Mouse (Mus musculus) large intestine, adult 2 months (tissue): ENCODE results near the gene Scaper. TPM values are rescaled to one million over a fixed set of nuclear protein-coding genes. Genes with fewer than 3 reads are reported as not detected.

Experiments used
- DNase-seq: peaks from one replicate; pipeline ENCODE4 v3.0.0-alpha.2; 2012; ENCODE audit warnings: low read depth, low spot score
- WGBS: fragments of 180-500 bp; shearing (Covaris S2); methylation state at CpG from one replicate; pipeline ENCODE4 v1.1.7; 2018; 5-methylcytosine and 5-hydroxymethylcytosine counted together
- polyA plus RNA-seq: library from polyadenylated mRNA; depleted of rRNA; stranded (reverse); fragments of >200 nt; gene quantifications from 2 replicates; pipeline ENCODE4 v1.2.3, GENCODE M21; 2012

Scaper gene
- polyA plus RNA-seq, 1 experiment, result 2.7 TPM

DNA sequence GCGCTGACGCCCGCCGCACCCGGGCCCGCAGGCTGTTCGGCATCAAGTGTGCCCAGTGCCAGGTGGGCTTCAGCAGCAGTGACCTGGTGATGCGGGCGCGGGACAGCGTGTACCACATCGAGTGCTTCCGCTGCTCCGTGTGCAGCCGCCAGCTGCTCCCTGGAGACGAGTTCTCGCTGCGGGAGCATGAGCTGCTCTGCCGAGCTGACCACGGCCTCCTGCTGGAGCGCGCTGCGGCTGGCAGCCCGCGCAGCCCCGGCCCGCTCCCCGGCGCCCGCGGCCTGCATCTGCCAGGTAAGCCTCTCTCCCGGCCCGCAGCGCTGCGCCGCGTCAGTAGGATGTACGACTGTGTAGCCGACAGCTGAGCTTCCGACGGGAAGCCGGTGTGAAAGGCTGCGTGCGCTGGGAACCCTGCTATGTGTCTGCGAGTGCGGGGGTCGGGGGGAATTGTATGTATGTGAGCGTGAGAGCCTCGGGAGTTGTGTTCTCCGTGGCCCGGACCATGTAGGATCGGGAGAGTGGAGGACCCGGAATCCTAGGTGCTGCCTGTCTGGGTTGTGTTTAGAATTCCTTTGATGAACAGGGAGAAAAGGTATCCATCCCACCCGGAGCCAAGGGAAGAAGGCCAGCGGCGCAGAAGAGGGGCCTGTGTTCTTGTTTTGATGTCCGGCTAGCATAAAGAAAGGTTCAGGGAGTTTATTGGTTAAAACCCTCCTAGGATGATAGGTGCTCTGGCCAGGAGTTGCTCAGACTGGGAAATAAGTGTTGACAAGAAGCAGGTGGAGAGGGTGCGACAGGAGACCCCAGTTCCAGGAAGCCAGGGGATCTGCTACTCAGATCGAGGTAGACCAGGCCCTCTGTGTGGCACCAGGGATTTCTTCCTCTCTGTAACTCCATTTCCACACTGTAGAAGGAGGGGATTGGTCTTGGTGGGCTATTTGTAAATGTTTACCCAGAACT is 395.3 kb downstream of the Scaper start:
- no peak for DNase-seq
- 8% methylated on average over 59 of the region's 59 CpGs for WGBS

DNA sequence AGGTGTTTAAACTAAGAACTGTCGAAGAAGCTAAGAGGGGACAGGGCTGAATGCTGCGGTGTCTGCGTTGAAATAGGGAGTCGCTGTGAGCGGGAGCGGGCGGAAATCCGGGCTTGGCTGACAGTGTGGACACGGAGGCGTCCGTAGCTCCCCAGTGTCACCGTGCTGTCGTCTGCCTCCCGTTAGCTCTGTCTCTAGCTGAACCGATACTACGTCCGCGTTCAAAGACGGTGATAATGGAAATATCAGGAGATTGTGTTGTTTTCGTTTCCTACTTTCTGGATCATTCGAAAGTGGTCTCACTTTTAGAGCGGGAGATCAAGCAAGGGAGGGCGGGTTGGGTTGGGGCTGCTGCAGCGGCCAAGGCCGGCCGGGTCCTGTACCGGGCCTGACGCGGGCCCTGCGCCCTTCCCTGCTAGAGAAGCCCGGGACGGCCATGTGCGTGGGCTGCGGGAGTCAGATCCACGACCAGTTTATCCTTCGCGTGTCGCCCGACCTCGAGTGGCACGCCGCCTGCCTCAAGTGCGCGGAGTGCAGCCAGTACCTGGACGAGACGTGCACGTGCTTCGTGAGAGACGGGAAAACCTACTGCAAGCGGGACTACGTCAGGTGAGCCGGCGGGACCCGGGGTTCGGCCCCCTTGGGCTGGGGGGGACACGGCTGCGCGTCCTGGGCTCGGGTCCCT is 396.1 kb downstream of the Scaper start:
- WGBS, result 3% methylated on average over 59 of the region's 59 CpGs
- DNase-seq, result no peak

DNA sequence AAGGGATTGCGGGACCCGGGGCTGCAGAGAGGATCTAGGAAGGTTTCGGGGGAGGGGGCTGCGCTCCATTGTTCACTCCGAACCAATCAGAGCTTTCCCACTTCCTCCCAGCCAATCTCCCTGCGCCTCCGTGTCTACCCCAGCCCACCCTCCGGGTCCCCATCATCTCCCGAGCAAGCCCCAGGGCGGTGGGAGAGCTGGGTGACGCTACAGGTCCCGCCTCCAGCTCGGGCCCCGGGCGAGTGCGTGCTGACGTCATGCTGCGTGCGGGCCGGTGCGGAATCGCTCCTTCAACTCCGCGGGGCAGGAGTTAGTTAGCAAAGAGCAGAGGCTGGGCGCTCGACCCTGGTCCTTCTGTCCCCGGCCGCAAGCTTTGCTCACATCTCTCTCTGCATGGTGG is 397.0 kb downstream of the Scaper start:
- no peak for DNase-seq
- WGBS, result 2% methylated on average over 28 of the region's 28 CpGs

DNA sequence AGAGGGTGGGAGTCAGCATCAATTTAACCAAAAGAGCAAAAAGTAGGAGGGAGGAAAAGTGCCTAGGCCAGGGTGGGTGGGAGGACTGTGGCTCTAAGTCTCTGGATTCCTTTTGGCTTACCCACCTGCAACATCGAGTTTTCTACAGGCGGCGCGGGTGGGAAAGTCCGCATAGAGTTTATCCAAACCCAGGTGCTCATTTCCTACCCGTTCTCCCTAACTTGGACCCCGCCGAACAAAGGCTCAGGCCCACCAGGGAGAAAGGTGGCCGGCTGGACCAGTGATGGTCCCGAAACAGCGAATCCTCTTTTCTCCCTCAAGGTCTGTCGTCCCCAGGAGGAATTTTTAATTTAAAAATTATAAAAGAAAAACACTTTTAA is 397.5 kb downstream of the Scaper start:
- WGBS, result 6% methylated on average over 12 of the region's 12 CpGs
- no peak for DNase-seq

DNA sequence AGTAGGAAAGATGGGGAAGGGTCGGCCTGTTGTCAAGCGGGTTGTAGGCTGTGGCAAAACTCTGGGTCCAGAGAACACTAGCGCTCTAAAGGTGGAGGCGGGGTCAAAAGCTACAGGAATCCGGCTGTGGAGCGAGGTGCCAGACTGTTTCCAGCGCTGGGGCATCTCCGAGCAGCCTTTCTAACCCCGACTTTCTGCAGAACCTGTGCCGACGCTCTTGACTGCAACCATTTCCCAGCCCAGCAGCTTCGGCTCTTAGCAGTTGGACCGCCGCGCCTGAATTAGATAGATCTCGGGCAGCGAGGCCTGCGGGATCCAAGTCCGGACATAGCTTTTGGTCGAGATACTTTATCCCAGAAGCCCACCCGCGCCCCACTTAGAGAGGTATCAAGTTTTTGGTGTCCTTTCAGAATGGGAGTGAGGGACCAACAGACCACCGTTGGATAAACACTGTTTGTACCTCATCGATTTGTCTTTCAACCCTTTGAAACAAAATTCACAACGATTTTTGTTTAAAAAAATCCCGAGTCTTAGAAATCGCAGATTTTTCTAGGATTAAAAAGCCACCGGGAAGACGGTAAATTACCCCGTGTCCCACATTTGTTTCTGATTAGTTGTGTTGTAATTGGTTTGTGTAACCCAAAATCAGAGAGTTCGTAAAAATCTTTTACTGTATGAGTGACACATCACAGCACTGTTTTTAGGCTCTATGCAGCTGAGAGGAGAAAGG is 398.1 kb downstream of the Scaper start:
- DNase-seq, result no peak

DNA sequence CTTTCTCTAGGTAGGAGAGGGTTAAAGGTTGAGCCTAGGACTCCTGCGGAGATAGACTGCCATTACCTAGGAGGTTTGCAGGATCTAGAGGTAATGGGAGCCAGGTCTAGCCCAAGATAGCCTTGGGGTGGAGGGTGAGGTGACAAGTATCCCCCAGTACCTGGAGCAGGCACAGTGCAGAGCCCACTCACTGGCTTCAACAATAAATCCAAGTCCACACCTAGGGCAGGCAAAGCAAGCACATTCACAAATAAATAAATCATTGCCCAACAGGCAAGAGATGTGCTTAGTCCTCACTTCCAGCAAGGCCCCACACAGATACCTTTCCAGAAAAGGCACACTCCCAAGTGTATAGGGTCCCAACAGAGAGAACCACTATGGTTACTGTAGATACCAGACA is 398.9 kb downstream of the Scaper start:
- no peak for DNase-seq
- WGBS, result 48% methylated on average over 1 of the region's 1 CpGs

More for the DNA sequence above, 398.1 kb downstream of the Scaper start:
- 9% methylated on average over 31 of the region's 31 CpGs for WGBS

DNA sequence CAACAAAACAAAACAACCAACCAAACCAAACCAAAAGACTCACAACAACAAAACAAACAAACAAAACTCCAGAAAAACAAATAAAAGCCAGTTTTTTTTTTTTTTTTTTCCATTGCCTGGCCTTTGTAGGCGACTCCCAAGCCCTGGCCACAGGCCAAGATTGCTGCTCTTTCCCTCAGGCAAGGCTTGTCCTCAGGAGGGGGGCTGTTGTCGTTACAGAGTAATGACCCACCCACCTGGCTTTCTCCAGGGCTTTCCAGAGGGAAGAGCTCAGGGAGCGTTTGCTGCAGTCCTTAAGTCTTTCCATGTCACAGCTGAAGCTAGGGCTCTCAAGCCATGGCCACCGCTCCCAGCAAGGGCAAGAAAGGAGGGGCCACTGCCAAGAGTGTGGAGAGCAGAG is 399.5 kb downstream of the Scaper start, which contains the start of gene Isl2:
Gene Isl2, plus strand, starts transcription at position 296 of the 400 bp plus-strand sequence.
- WGBS, result 18% methylated on average over 4 of the region's 4 CpGs
- DNase-seq, result no peak

DNA sequence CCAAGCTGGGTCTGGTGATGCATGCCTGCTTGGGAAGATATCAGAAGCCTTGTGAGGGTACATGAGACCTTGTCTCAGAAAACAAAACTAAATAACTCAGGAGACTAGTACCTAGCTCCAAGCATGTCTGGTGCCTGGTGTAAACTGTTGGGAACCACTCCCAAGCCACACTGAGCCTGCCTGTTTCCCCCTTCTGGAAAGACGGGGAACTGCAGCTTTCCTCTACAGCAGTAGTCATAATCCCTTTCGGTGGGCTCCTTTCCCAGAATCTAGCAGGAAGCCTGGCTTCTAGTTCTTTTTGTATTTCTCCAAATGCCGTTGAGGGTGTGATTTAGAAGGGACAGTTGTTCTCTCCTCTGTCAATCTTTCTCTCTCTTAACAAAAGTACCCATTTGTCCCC is 402.0 kb downstream of the Scaper start:
- no peak for DNase-seq
- WGBS, result 11% methylated on average over 3 of the region's 3 CpGs

DNA sequence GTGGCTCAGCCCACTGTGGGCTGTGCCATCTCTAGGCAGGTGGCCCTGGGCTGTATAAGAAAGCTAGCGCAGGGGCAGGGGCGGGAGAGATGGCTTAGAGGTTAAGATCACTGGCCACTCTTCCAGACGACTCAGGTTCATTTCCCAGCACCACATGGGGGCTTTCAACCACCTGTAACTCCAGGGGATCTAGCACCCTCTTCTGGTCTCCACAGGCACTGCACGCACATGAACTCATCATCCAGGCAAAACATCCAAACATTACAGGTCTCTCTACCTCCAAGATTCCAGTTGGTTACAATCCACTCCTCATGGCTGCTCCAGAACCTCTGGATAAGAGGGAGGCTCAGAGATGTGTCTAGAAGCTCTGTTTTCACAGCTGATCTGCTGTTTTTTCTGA is 412.2 kb downstream of the Scaper start:
- no peak for DNase-seq
- WGBS, result 76% methylated on average over 4 of the region's 4 CpGs

DNA sequence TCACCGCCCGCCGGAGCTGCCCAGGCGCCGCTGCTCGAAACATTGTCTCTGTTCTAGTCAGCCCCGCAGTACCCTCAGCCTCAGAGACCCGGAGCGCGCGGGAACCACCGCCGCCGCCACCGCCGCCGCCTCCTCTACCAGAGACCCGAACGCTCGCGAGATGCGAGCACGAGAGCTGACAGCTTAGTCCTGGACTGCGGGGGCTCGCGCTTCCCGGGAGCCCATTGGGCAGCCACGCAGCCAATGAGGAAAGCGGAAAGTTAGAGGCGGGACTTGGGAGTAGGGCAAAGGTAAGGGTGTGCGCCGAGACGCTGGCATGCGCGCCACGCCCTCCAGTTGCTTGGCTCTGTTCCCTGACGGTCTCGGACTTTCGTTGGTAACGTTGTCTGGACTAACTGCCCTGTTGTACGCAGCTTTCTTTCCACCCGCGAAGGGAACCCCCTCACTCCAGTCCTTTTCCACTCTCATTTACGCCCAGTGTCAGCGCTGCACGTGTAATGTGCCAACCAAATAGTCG is 425.8 kb downstream of the Scaper start, which contains the start of gene Etfa:
Gene Etfa, minus strand, starts transcription at position 217 of the 517 bp plus-strand sequence.
- under 1% methylated on average over 47 of the region's 47 CpGs for WGBS

DNA sequence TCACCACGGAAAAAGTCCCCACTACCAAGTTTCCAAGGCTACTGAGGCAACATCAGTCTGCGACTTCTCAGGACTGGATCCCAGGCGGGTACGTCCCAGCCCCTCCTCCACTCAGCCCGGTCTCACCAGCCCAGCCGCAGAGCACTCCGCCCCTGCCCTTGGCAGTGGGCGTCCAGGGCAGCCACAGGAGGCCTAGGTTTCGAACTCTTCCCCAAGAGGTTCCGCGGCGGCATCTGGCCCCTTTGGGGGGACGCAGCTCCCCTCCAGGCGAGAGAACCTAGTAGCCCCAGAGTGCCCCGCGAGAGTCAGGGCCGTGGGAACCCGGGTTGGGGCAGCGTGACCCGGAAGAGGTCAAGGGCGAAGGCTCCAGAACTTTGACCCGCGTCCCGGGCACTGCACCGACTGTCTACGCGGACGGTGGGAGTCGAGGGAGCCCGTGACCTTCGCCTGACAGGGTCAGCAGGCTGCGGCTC is 426.4 kb downstream of the Scaper start:
- peak; percentile 11 for DNase-seq
- under 1% methylated on average over 32 of the region's 32 CpGs for WGBS

More for the DNA sequence above, 425.8 kb downstream of the Scaper start, which contains the start of gene Etfa:
- peak; percentile 95 for DNase-seq

DNA sequence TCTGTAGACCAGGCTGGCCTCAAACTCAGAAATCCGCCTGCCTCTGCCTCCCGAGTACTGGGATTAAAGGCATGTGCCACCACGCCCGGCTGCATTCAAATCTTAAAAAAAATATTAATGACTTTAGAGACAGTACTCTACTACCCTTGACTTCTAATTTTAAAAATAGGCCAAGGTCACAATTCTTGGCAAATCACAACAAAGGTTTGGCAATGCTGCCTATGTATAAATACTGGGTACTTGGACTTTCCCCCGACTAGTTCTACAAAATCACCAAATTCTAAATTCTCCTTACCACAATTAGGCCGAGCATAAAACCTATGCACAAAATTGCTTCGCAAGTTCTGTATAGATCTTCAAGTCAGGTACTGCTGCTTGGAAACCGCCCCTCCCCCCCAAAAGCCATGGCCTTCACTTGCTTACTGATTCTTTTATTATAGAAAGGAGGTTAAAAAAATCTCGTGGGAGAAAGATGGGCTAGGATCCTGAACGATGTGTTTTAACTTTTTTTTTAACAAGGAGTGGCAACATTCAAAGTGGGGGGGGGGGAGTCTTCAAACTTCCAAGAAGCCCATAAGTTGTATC is 427.2 kb downstream of the Scaper start:
- WGBS, result 69% methylated on average over 10 of the region's 10 CpGs
- no peak for DNase-seq

DNA sequence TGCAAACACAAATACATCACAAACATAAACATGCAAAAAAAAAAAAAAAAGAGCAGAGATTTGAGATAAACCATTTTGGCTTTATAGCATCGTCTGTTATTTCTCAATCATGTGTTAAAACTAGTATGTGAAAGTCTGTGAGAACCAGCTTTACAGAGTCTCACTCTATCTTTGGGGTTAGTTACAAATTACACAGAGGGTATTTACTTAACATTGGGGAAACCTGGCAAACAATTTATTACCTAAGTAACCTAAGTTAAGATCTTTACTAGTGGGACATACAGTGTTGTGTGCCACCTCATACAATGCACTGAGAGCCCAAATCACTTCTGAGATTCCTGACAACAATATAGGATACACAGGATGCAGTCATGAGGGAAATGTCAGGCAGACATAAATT is 428.2 kb downstream of the Scaper start:
- DNase-seq, result no peak
- 57% methylated on average over 1 of the region's 1 CpGs for WGBS

DNA sequence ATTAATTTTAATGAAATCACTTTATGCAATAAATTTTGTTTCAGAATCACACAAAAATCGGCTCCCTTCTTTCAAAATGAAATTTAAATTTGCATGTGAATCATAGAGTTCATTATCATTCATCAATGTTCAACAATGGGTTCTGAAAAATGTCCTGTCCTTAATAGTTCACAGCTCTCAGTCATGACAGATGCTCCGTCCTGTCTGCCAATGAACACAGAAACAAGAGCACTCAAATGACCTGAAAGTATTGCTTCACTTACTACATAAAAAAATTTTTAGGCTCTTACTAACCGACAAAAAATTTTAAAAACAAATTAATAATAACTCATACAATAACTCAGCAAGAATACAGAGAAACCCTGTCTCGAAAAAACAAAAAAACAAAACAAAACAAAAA is 429.2 kb downstream of the Scaper start:
- DNase-seq, result no peak
- 76% methylated on average over 4 of the region's 4 CpGs for WGBS

DNA sequence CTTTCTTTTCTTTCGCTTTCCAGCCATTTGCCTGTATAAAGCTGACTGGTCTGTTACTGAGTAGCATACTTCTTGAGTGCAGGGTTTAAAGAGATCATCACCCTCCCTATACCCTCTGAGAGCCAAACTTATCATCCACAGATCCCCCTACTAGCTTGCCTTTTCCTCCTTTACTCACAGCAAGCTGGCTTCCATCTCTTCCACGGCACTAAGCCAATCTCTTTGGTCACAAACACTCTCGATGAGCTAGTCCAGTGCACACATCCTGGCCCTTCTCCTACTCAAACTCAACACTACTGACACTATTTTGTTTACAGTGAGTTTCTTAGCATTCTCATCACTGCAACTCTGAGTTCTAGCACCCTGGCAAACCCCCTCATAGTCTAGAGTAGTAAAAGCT is 430.0 kb downstream of the Scaper start:
- WGBS, result 67% methylated on average over 3 of the region's 3 CpGs
- no peak for DNase-seq
